Mouse (Mus musculus): Measurements from ENCODE around the gene Rrbp1.

Rrbp1 gene

GRCm38 (mm10) chr2:144011080-144011551, at the start of gene Rrbp1:
TSS of gene Rrbp1 (minus strand) at chr2:144011263.
- peak; percentile 96 for DNase-seq (ENCODE audit: low read depth, low spot score)

- DNase-seq (ENCODE audit: low read depth, low spot score): no peak
Measured at GRCm38 (mm10) chr2:144057735-144058134, 46.7 kb upstream of the Rrbp1 start.

GRCm38 (mm10) chr2:144052410-144053065, 41.5 kb upstream of the Rrbp1 start:
- no peak for DNase-seq (ENCODE audit: low read depth, low spot score)

- no peak for DNase-seq (ENCODE audit: low read depth, low spot score)
Measured at GRCm38 (mm10) chr2:144050861-144051260, 39.8 kb upstream of the Rrbp1 start.

- no peak for DNase-seq (ENCODE audit: low read depth, low spot score)
Measured at GRCm38 (mm10) chr2:144050146-144050680, 39.1 kb upstream of the Rrbp1 start.

GRCm38 (mm10) chr2:144046916-144047315, 35.9 kb upstream of the Rrbp1 start:
- no peak for DNase-seq (ENCODE audit: low read depth, low spot score)

GRCm38 (mm10) chr2:144045756-144046560, 34.9 kb upstream of the Rrbp1 start:
- no peak for DNase-seq (ENCODE audit: low read depth, low spot score)

- no peak for DNase-seq (ENCODE audit: low read depth, low spot score)
Measured at GRCm38 (mm10) chr2:144044726-144045125, 33.7 kb upstream of the Rrbp1 start.

GRCm38 (mm10) chr2:144032664-144033063, 21.6 kb upstream of the Rrbp1 start, which contains the start of gene Banf2:
TSS of gene Banf2 (plus strand) at chr2:144033059.
- no peak for DNase-seq (ENCODE audit: low read depth, low spot score)

- DNase-seq (ENCODE audit: low read depth, low spot score): no peak
Measured at GRCm38 (mm10) chr2:144030791-144031190, 19.7 kb upstream of the Rrbp1 start.

- no peak for DNase-seq (ENCODE audit: low read depth, low spot score)
Measured at GRCm38 (mm10) chr2:144026456-144026855, 15.4 kb upstream of the Rrbp1 start.

GRCm38 (mm10) chr2:144025361-144025760, 14.3 kb upstream of the Rrbp1 start:
- DNase-seq (ENCODE audit: low read depth, low spot score): no peak

- no peak for DNase-seq (ENCODE audit: low read depth, low spot score)
Measured at GRCm38 (mm10) chr2:144022441-144022840, 11.4 kb upstream of the Rrbp1 start.

GRCm38 (mm10) chr2:144019971-144020370, 8.9 kb upstream of the Rrbp1 start:
- no peak for DNase-seq (ENCODE audit: low read depth, low spot score)

- DNase-seq (ENCODE audit: low read depth, low spot score): no peak
Measured at GRCm38 (mm10) chr2:144015861-144016260, 4.8 kb upstream of the Rrbp1 start.

GRCm38 (mm10) chr2:144014481-144014880, 3.4 kb upstream of the Rrbp1 start:
- no peak for DNase-seq (ENCODE audit: low read depth, low spot score)

- no peak for DNase-seq (ENCODE audit: low read depth, low spot score)
Measured at GRCm38 (mm10) chr2:144014051-144014450, 3.0 kb upstream of the Rrbp1 start.

- peak; percentile 44 for DNase-seq (ENCODE audit: low read depth, low spot score)
Measured at GRCm38 (mm10) chr2:144010282-144011044, 600 bp downstream of the Rrbp1 start.

- DNase-seq (ENCODE audit: low read depth, low spot score): no peak
Measured at GRCm38 (mm10) chr2:144009551-144010281, 1.3 kb downstream of the Rrbp1 start.

GRCm38 (mm10) chr2:144009081-144009480, 2.0 kb downstream of the Rrbp1 start:
- DNase-seq (ENCODE audit: low read depth, low spot score): no peak

GRCm38 (mm10) chr2:144007211-144007610, 3.9 kb downstream of the Rrbp1 start:
- no peak for DNase-seq (ENCODE audit: low read depth, low spot score)
